Mouse (Mus musculus) lung, adult 2 months (tissue): ENCODE data around the gene Slc25a13.

Experiments used
- CTCF ChIP-seq: fragments of 200-500 bp; IDR thresholded peaks from 2 replicates; pipeline ENCODE4 v1.5.1; 2011; ENCODE audit warnings: mild to moderate bottlenecking, low read length, control low read depth; ENCODE audit not compliant: insufficient read depth
- POLR2A ChIP-seq: fragments of 200-500 bp; IDR thresholded peaks from 2 replicates; pipeline ENCODE4 v1.6.1; 2011; ENCODE audit warnings: low read depth, mild to moderate bottlenecking, control low read depth, low read length, borderline replicate concordance; ENCODE audit errors: extremely low read depth

DNA sequence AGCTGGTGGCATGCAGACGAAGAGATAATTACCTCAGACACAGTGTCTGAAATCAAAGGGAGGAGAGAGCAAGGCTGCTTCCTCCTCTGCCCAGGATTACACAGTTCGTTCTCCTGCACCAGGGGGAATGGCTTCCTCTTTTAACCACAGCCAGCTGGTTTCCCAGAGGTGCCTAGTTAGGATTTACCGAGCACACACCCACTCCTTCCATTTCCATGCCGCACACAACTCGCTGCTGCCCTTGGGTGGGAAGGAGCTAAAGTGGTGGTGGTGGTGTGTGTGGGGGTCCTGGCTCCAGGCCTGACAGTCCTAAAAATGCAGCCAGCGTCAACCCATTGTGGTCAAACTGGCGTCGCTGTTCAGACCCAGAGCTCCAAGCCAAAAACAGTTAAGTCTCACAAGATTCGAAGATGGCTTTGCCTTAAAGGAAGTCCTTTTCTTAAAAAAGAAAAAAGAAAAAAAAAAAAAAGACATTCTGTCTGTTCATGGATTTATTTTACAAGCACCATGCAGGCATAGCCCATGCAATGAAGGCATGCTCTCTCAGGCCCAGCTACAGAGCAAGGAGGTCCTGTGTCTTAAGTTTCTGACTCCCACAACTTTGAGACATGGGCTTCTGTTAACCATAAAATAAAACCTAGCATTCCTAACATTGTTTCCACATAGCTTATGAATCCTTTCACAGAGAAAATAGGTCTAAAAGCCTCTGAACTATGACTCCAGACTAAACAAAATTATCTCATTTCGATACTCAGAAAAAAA, 104.0 kb downstream of the Slc25a13 start:
- TF ChIP-seq CTCF (no peak), POLR2A (no peak)
